Mouse (Mus musculus): ENCODE data around the gene Soat2. TPM values are rescaled to one million over a fixed set of nuclear protein-coding genes. Genes with fewer than 3 reads are reported as not detected.

Soat2 gene
- polyA plus RNA-seq, 1 experiment from 2014 or later, result not detected

DNA sequence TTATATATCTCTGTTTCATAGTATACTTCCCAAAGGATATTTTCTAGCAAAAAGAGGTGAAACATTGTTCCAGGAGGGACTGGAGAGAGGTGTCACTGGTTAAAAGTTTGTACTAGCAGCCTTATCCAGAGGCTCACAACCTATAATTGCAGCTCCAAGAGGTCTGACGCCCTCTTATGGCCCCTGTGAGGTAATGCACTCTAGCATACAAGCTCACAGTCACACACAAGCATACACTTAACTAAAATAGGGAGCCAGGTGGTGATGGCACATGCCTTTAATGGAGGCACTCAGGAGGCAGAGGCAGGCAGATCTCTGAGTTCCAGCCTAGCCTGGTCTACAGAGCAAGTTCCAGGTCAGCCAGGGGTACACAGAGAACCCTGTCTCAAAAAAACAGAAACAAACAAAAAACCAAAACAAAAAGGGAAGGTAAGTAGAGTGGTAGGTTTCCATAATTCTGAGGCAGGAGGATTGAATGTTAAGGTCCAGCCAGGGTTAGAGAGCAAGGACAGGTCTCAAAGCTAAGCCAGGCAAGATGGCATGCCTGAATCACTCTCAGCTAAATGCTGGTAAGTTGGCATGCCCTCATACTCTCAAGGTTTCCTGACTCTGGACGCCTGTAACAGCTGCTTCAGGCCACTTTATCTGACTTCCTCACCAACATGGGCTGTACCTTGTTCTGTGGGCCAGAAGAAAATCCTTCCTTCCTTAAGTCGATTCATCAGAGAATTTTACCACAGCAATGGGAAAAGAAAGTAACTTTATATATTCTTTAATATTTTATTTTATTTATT is 13.8 kb downstream of the Soat2 start:
- 62% methylated on average over 3 of the region's 3 CpGs for WGBS
- Histone ChIP-seq H3K9ac (no peak overlapping the region), H3K4me2 (no peak overlapping the region), H3K9me3 (no peaks in the 10 kb centered on the region), H3K27me3 (no peaks in the 10 kb centered on the region), H3K27ac (no peak overlapping the region), H3K36me3 (no peaks in the 10 kb centered on the region), H3K4me3 (no peak overlapping the region), H3K4me1 (replicated peaks) (no peaks in the 10 kb centered on the region)
- no peak for ATAC-seq (ENCODE audit: low FRiP score)

DNA sequence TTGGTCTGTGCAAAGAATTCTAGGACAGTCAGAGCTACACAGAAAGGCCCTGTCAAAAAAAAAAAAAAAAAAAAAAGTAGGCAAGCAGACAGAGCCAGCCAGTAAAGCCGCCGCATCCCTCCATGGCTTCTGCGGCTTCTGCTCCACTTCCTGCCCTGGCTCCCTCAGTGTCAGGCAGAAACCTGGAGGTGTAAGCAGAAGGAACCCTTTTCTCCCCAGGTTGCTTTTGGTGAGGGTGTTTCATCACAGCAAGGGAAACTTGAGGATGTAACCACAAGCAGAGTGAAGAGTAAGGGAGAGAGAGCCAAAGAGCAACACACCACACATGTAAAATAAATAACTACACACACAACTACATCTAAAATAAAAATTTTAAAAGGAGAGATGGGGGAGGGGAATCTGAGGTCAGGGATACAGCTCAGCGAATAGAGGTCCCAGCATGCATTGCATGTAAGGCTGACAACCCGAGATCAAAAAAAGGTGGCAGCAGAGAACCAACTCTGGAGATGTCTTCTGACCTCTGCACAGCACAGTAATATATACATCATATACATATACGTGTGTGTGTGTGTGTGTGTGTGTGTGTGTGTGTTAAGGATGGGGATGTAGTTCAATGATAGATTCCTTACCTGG is 15.3 kb downstream of the Soat2 start:
- 61% methylated on average over 6 of the region's 6 CpGs for WGBS
- no peak overlapping the region for H3K4me3 ChIP-seq
- no peak overlapping the region for H3K4me2 ChIP-seq
- H3K9me3 ChIP-seq, result no peaks in the 10 kb centered on the region
- H3K27ac ChIP-seq, result no peak overlapping the region
- H3K36me3 ChIP-seq, result no peaks in the 10 kb centered on the region
- no peaks in the 10 kb centered on the region for H3K4me1 ChIP-seq (replicated peaks)
- H3K9ac ChIP-seq, result no peak overlapping the region
- ATAC-seq (ENCODE audit: low FRiP score), result no peak
- no peaks in the 10 kb centered on the region for H3K27me3 ChIP-seq

DNA sequence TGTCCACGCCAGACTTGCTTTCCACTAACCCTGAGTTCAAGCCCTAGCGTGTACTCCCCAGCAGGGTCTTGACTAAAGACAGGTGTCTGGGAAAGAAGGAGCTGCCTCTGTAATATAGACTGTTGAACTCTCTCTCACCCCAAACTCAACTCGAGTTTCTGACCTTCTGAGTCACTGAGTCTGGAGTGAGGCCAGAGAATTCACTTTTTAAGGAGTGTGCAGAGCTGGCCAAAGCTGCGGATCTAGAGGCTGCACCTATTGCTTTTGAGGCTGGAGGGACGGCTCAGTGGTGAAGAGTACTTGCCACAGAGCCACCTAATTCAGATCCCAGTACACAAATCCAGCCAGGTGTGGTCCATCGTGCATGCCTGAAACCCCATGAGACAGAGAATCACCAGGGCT is 17.3 kb downstream of the Soat2 start:
- 57% methylated on average over 6 of the region's 6 CpGs for WGBS
- Histone ChIP-seq H3K4me3 (no peak overlapping the region), H3K27me3 (no peaks in the 10 kb centered on the region), H3K4me1 (replicated peaks) (no peaks in the 10 kb centered on the region), H3K4me2 (no peak overlapping the region), H3K27ac (no peak overlapping the region), H3K36me3 (no peaks in the 10 kb centered on the region), H3K9me3 (no peaks in the 10 kb centered on the region), H3K9ac (no peak overlapping the region)
- ATAC-seq (ENCODE audit: low FRiP score), result no peak

DNA sequence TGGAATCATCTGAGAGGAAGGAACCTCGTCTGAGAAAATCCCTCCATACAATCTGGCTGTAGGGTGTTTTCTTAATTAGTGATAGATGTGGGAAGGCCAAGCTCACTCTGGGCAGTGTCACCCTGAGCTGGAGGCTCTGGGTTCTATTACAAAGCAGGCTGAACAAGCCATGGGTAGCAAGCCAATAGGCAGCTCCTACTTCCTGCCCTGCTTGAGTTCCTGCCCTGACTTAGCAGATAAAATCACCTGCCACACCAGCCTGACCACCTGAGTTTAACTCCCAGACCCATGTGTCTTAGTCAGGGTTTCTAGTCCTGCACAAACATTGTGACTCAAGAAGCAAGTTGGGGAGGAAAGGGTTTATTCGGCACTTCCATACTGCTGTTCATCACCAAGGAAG is 18.7 kb downstream of the Soat2 start:
- ATAC-seq (ENCODE audit: low FRiP score), result no peak
- no peak overlapping the region for H3K4me2 ChIP-seq
- no peaks in the 10 kb centered on the region for H3K4me1 ChIP-seq (replicated peaks)
- H3K4me3 ChIP-seq, result no peak overlapping the region
- H3K9me3 ChIP-seq, result no peaks in the 10 kb centered on the region
- H3K27me3 ChIP-seq, result no peaks in the 10 kb centered on the region
- H3K27ac ChIP-seq, result no peak overlapping the region
- no peaks in the 10 kb centered on the region for H3K36me3 ChIP-seq
- H3K9ac ChIP-seq, result no peak overlapping the region
- 64% methylated on average over 2 of the region's 2 CpGs for WGBS

DNA sequence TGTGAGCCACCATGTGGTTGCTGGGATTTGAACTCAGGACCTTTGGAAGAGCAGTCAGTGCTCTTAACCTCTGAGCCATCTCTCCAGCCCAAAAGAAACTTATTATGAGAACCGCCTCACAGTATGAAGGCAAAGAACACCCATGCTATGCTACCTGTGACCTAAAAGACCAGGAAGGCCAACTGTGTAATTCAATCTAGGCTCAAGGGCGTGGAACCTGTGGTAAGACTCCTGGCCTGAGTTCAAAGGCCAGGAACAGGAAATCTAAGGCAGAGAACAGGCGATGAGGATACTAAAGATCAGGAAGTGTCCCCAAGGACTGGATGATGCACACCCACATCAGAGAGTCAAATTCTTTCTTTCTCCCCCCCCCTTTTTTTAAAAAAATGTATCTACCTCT is 23.3 kb downstream of the Soat2 start:
- Histone ChIP-seq H3K27me3 (no peaks in the 10 kb centered on the region), H3K9me3 (no peaks in the 10 kb centered on the region; the same call in 1 of the 2 replicates), H3K4me1 (replicated peaks) (no peaks in the 10 kb centered on the region), H3K9ac (no peak overlapping the region), H3K36me3 (peaks cover 18% of the 10 kb centered on the region), H3K4me2 (no peak overlapping the region), H3K27ac (no peak overlapping the region), H3K4me3 (no peak overlapping the region)
- WGBS, result 92% methylated on average over 3 of the region's 3 CpGs
- no peak for ATAC-seq (ENCODE audit: low FRiP score)

DNA sequence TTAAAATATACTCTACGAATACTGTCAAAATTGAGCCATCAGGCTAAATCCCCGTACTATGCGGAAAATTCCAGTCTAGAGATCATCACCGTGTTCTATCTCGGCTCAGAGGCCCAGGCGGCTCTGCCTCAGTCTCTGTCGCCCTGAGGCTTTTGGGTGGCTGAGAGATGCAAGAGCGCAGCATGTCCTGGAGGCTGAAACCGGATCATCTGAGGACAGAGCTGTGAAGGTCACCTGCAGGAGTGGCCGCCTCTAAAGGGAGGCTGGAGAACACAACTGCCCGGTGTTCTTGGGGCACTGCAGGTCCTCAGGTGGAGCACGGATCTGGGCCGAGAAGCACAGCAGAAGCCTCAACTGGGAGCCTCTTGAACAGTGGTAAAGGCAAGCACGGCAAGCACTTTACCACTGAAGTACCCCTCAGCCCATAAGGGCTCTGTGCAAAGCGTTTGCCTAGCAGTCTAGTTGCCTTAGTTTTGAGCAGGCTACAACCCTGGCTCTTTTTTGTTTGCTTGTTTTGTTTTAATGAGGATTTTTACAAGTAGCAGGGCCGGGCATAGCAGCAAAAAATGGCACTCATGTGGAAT is 25.5 kb downstream of the Soat2 start:
- Histone ChIP-seq H3K4me2 (no peak overlapping the region), H3K9ac (no peak overlapping the region), H3K4me3 (no peak overlapping the region), H3K27ac (no peak overlapping the region), H3K4me1 (replicated peaks) (no peaks in the 10 kb centered on the region), H3K9me3 (no peaks in the 10 kb centered on the region; the same call in 1 of the 2 replicates), H3K27me3 (no peaks in the 10 kb centered on the region), H3K36me3 (peaks cover 18% of the 10 kb centered on the region)
- ATAC-seq (ENCODE audit: low FRiP score), result no peak
- 90% methylated on average over 16 of the region's 16 CpGs for WGBS

DNA sequence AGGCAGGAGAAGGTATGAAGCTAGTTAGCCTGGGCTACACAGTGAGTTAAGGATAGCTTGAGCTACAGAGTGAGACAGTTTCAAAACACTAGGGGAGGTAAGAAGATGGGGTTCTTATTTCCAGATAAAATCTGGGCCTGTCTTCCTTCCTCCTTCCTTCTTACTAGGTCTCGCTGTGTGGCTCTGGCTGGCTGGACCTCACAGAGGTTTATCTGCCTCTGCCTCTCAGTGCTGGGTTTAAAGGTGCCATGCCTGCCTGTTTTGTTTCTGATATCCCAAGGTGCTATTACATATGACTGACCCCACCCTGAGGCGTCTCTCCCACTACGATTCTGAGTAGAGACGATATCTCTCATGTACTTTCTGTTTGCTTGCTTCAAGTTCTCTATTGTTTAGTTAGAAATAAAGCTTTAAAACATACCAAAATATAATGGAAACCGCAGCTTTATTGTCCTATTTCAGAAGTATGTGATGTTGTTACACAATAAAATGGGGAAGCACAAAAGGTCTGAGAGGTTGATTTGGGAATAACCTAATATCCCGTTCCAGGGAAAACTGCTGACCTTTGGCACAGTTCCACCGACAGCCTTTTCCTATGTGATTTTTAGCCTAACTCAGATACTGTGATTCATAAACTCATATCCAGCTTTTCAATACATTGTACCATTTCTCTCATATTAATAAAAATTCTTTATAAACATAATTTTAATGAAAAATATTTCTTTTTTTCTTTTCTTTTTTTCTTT is 26.4 kb downstream of the Soat2 start:
- no peaks in the 10 kb centered on the region; the same call in 1 of the 2 replicates for H3K9me3 ChIP-seq
- no peaks in the 10 kb centered on the region for H3K4me1 ChIP-seq (replicated peaks)
- no peak for ATAC-seq (ENCODE audit: low FRiP score)
- WGBS, result 91% methylated on average over 7 of the region's 7 CpGs
- no peaks in the 10 kb centered on the region for H3K27me3 ChIP-seq
- H3K27ac ChIP-seq, result no peak overlapping the region
- H3K4me3 ChIP-seq, result no peak overlapping the region
- no peak overlapping the region for H3K9ac ChIP-seq
- H3K4me2 ChIP-seq, result no peak overlapping the region
- peaks cover 18% of the 10 kb centered on the region for H3K36me3 ChIP-seq

DNA sequence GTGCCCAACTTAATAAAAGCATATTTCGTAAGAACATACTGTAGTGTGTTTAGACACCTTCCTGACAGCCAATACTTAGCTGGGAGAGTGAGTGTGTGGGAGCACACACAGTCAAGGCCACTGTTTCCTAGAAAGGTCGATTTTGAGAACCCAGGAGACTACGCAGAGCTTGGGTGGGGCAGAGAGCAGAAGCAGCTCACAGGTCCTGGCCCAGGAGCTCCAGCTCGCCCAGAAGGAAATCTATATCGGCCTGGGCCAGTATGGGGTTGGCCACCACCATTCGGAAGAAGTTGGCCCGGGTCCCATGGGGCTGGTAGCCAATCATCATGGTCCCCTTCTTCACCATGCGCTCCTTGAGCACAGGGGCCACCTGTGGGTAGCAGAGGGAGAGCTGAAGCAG is 27.1 kb downstream of the Soat2 start:
- Histone ChIP-seq H3K27ac (no peak overlapping the region), H3K9ac (no peak overlapping the region), H3K27me3 (no peaks in the 10 kb centered on the region), H3K9me3 (no peaks in the 10 kb centered on the region; the same call in 1 of the 2 replicates), H3K4me2 (no peak overlapping the region), H3K4me3 (no peak overlapping the region), H3K4me1 (replicated peaks) (no peaks in the 10 kb centered on the region), H3K36me3 (peaks cover 18% of the 10 kb centered on the region)
- ATAC-seq (ENCODE audit: low FRiP score), result no peak
- WGBS, result 86% methylated on average over 8 of the region's 8 CpGs

DNA sequence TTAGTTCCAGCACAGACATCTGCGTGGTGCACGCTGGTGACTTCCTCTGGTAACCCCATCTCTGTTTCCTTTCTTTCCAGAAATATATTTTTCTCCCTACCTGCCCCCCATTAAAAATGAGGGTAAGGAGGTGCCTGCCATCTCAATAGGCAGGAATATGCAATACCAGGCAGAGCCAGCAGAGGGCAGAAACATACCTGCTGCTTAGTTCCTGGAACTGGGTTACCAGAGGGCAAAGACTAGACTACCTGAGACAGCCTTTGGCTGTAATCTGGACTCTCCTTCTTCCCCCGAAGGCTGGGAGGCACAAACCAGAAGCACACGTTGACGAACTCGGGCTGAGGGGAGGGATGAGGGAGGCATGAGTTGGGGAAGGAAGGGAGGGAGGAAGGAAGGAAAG is 28.0 kb downstream of the Soat2 start:
- no peak for ATAC-seq (ENCODE audit: low FRiP score)

DNA sequence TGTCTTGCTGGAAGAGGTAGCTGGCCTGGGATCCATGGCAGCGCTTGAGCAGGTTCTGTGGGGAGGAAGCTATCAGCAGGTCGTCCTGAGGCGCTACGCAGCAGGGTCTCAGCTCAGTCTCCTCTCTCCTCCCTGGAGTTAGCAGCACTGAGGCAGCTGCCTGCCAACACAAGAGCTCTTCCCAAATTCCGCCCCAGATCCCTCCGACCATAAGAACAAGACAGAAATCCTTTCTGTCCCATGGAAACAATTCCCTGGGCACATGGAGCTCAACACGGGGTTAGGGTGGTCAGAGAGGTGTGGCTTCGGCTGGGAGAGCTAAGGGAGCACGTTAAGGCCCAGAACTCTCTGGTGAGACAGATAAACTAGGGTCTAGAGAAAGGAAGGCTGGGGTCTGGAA is 28.8 kb downstream of the Soat2 start:
- no peak overlapping the region for H3K9ac ChIP-seq
- WGBS, result 83% methylated on average over 9 of the region's 9 CpGs
- H3K9me3 ChIP-seq, result no peaks in the 10 kb centered on the region; the same call in 1 of the 2 replicates
- H3K4me3 ChIP-seq, result no peak overlapping the region
- peaks cover 26% of the 10 kb centered on the region for H3K36me3 ChIP-seq
- H3K4me1 ChIP-seq (replicated peaks), result no peaks in the 10 kb centered on the region
- no peaks in the 10 kb centered on the region for H3K27me3 ChIP-seq
- no peak overlapping the region for H3K27ac ChIP-seq
- no peak overlapping the region for H3K4me2 ChIP-seq
- no peak for ATAC-seq (ENCODE audit: low FRiP score)

More for the DNA sequence above, 28.0 kb downstream of the Soat2 start:
- Histone ChIP-seq H3K4me3 (no peak overlapping the region), H3K4me2 (no peak overlapping the region), H3K9me3 (no peaks in the 10 kb centered on the region; the same call in 1 of the 2 replicates), H3K4me1 (replicated peaks) (no peaks in the 10 kb centered on the region), H3K9ac (no peak overlapping the region), H3K36me3 (peaks cover 18% of the 10 kb centered on the region), H3K27ac (no peak overlapping the region), H3K27me3 (no peaks in the 10 kb centered on the region)
- 31% methylated on average over 6 of the region's 6 CpGs for WGBS

DNA sequence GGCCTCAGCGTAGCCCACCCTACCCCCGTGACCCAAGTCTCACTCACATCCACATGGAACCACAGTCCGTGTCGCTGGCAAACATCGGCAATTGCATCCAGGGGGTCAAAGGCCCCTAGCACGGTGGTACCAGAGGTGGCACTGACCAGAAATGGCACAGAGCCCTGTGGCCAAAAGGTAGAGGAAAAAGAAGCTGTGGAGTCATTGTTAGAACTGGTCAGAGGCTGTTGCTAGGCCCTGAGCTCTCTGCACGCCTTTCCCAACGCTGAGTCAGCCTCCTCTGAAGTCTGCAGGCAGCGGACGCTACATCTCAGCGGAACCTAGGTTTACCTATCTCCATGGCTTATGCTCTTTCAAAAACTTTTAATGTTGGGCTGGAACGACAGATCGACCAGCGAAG is 29.6 kb downstream of the Soat2 start:
- WGBS, result 87% methylated on average over 14 of the region's 14 CpGs
- H3K9ac ChIP-seq, result no peak overlapping the region

DNA sequence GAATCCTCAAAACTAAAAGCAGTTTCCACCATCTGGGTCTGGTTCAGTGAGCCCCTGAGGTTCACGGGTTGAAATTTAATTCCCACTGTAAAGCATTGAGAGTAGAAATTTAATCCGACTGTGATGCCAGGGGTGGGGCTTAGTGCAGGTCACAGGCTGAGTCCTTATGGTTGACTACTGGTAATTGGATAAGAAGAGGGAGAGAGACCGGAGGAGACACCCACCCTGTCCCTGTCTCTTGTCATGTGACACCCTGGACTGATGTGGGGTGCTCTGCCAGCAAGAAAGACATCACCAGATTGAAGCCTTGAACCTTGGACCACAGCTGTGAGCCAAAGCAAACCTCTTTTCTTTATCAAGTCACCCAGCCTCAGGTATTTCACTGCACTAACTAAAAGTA is 32.8 kb downstream of the Soat2 start:
- no peak overlapping the region for H3K9ac ChIP-seq
- ATAC-seq (ENCODE audit: low FRiP score), result no peak
- WGBS, result 88% methylated on average over 3 of the region's 3 CpGs
- no peak overlapping the region for H3K4me2 ChIP-seq
- no peak overlapping the region for H3K4me3 ChIP-seq
- H3K36me3 ChIP-seq, result peaks cover 36% of the 10 kb centered on the region
- no peak overlapping the region for H3K27ac ChIP-seq
- no peaks in the 10 kb centered on the region for H3K4me1 ChIP-seq (replicated peaks)
- no peaks in the 10 kb centered on the region for H3K27me3 ChIP-seq
- H3K9me3 ChIP-seq, result no peaks in the 10 kb centered on the region

More for the DNA sequence above, 29.6 kb downstream of the Soat2 start:
- no peak for ATAC-seq (ENCODE audit: low FRiP score)
- Histone ChIP-seq H3K27me3 (no peaks in the 10 kb centered on the region), H3K36me3 (peaks cover 29% of the 10 kb centered on the region), H3K9me3 (no peaks in the 10 kb centered on the region), H3K27ac (no peak overlapping the region), H3K4me2 (no peak overlapping the region), H3K4me1 (replicated peaks) (no peaks in the 10 kb centered on the region), H3K4me3 (no peak overlapping the region)

All from hindbrain, embryonic 13.5 days (tissue).